In the genomic region with DNA sequence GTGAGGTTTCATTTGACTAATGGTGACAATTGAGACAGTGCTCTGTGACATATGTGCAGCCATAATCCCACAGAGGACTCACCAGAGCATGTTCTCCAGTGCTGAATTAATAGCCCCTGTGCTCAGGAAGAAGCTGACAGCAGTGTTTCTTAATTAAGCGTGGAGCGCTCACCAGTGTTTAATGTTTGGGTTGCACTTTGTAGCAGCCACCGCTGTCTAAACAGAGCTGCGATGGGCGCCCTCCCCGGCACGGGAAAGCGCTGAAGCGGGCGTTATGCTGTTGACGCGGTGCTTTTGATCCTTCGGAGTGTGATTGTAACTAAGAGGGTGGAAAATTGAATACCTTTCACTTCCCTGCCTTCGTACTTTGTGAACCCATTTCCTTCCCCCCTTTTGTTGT, we compare ENCODE assay signal across 14 mouse cellular contexts.
A peak's percentile ranks its signal among the peaks of the same experiment; 100 is the strongest.
DNase-seq lines count a peak whose midpoint lies in the region; ATAC-seq lines count a peak whose summit lies in the region.
"Had no signal": no experiment of that assay in that cellular context is flagged by ENCODE, and none has a peak within 500 bp of the region (broad histone marks: within the 10 kb centered on the region; RNA-seq: fewer than 3 reads in every experiment).

No protein-coding gene starts in this region.

- H3K27me3 ChIP-seq in kidney, embryonic 14.5 days (ENCODE audit: control insufficient read depth, insufficient read depth, low read length), result no peaks in the 10 kb centered on the region
- H3K27me3 ChIP-seq in forebrain, embryonic 10.5 days (ENCODE audit: poor library complexity, severe bottlenecking), result no peaks in the 10 kb centered on the region
- H3K27me3 ChIP-seq in hindbrain, embryonic 16.5 days (replicated peaks; ENCODE audit: control insufficient read depth, insufficient read depth, low read length), result no peaks in the 10 kb centered on the region
- H3K27me3 ChIP-seq in neural tube, embryonic 13.5 days, result no peaks in the 10 kb centered on the region
- H3K27me3 ChIP-seq: heart, embryonic 13.5 days; lung, embryonic 15.5 days had no signal

- intact Hi-C loops in heart, postnatal 36 days (cut with DNase I), result no loop called here

- no peaks in the 10 kb centered on the region for H3K9me3 ChIP-seq in kidney, embryonic 14.5 days (ENCODE audit: control insufficient read depth, low read length)
- peaks cover 5% of the 10 kb centered on the region; the same call in 1 of the 2 replicates for H3K9me3 ChIP-seq in forebrain, embryonic 10.5 days
- H3K9me3 ChIP-seq in hindbrain, embryonic 16.5 days (ENCODE audit: control insufficient read depth, low read length), result peaks cover 2% of the 10 kb centered on the region; the same call in 1 of the 2 replicates
- H3K9me3 ChIP-seq in neural tube, embryonic 13.5 days, result no peaks in the 10 kb centered on the region
- H3K9me3 ChIP-seq: G1E; lung, embryonic 15.5 days had no signal

- H3K4me3 ChIP-seq in kidney, embryonic 14.5 days (ENCODE audit: low read length), result no peak overlapping the region
- no peak overlapping the region for H3K4me3 ChIP-seq in forebrain, embryonic 10.5 days
- no peak overlapping the region for H3K4me3 ChIP-seq in hindbrain, embryonic 16.5 days (ENCODE audit: low read length)
- no peak overlapping the region for H3K4me3 ChIP-seq in neural tube, embryonic 13.5 days
- H3K4me3 ChIP-seq: heart, embryonic 13.5 days; left cerebral cortex, adult 2 months; lung, embryonic 15.5 days had no signal

- no peak overlapping the region for H3K4me2 ChIP-seq in kidney, embryonic 14.5 days (replicated peaks; ENCODE audit: low read depth, low read length)
- H3K4me2 ChIP-seq in hindbrain, embryonic 16.5 days (ENCODE audit: low read length), result no peak overlapping the region
- peak overlapping the region; percentile 13; the same call in 1 of the 2 replicates for H3K4me2 ChIP-seq in neural tube, embryonic 13.5 days
- H3K4me2 ChIP-seq: heart, embryonic 13.5 days; lung, embryonic 15.5 days had no signal

- H3K36me3 ChIP-seq in kidney, embryonic 14.5 days (ENCODE audit: control insufficient read depth, insufficient read depth, low read length), result peaks cover 10% of the 10 kb centered on the region
- H3K36me3 ChIP-seq in forebrain, embryonic 10.5 days (replicated peaks), result peaks cover 47% of the 10 kb centered on the region
- H3K36me3 ChIP-seq in hindbrain, embryonic 16.5 days (ENCODE audit: control insufficient read depth, insufficient read depth, low read length), result peaks cover 10% of the 10 kb centered on the region
- peaks cover 42% of the 10 kb centered on the region for H3K36me3 ChIP-seq in neural tube, embryonic 13.5 days

- H3K9ac ChIP-seq in kidney, embryonic 14.5 days (ENCODE audit: low read depth, low read length), result no peak overlapping the region
- H3K9ac ChIP-seq in hindbrain, embryonic 16.5 days (ENCODE audit: low read depth, low read length), result no peak overlapping the region
- no peak overlapping the region for H3K9ac ChIP-seq in neural tube, embryonic 13.5 days
- H3K9ac ChIP-seq: heart, embryonic 13.5 days; lung, embryonic 15.5 days had no signal

- DNase-seq in kidney, postnatal 36 days, result no peak
- DNase-seq in forebrain, embryonic 10.5 days (ENCODE audit: extremely low spot score, low spot score), result peak; percentile 16
- no peak for DNase-seq in frontal cortex, postnatal 10 days (ENCODE audit: low spot score in 2 of 2)
- DNase-seq in gastrocnemius, postnatal 25 days, result no peak
- no peak for DNase-seq in heart, postnatal 36 days
- DNase-seq: cerebellum, adult 9-10 months; spleen, adult 18-20 months had no signal

- H3K27ac ChIP-seq in kidney, embryonic 14.5 days (ENCODE audit: low read depth, low read length), result no peak overlapping the region
- H3K27ac ChIP-seq in forebrain, embryonic 10.5 days, result no peak overlapping the region
- no peak overlapping the region for H3K27ac ChIP-seq in hindbrain, embryonic 16.5 days (ENCODE audit: low read depth, low read length)
- 0 out of 2 replicates have a peak overlapping the region, but pooled peaks have one; percentile 34 for H3K27ac ChIP-seq in neural tube, embryonic 13.5 days (replicated peaks)
- H3K27ac ChIP-seq: heart, embryonic 13.5 days; left cerebral cortex, adult 2 months; lung, embryonic 15.5 days had no signal

- ATAC-seq in kidney, embryonic 14.5 days (ENCODE audit: low FRiP score, low TSS enrichment), result 0 out of 2 replicates have a peak, but pooled peaks have one; percentile 28
- peak; percentile 69 for ATAC-seq in hindbrain, embryonic 16.5 days
- ATAC-seq in neural tube, embryonic 13.5 days (ENCODE audit: low read depth), result peak; percentile 56

- 0 out of 2 replicates have a peak, but pooled peaks cover 3% of the 10 kb centered on the region for H3K4me1 ChIP-seq in kidney, embryonic 14.5 days (ENCODE audit: control insufficient read depth, insufficient read depth, low read length)
- peaks cover 8% of the 10 kb centered on the region for H3K4me1 ChIP-seq in forebrain, embryonic 10.5 days
- H3K4me1 ChIP-seq in hindbrain, embryonic 16.5 days (ENCODE audit: control insufficient read depth, insufficient read depth, low read depth, low read length), result peaks cover 3% of the 10 kb centered on the region; the same call in 1 of the 2 replicates
- peaks cover 8% of the 10 kb centered on the region for H3K4me1 ChIP-seq in neural tube, embryonic 13.5 days (replicated peaks)
- H3K4me1 ChIP-seq: heart, embryonic 13.5 days; lung, embryonic 15.5 days had no signal

- 18% methylated on average over 14 of the region's 14 CpGs for WGBS in kidney, embryonic 14.5 days
- WGBS in forebrain, embryonic 10.5 days, result 53% methylated on average over 14 of the region's 14 CpGs
- WGBS in hindbrain, embryonic 16.5 days, result 24% methylated on average over 14 of the region's 14 CpGs
- 12% methylated on average over 14 of the region's 14 CpGs for WGBS in neural tube, embryonic 13.5 days
